Comparison of ENCODE assay signal across 9 mouse cellular contexts in genomic region chr13:23696061-23696474, GRCm38 (mm10). TPM values are rescaled to one million over a fixed set of nuclear protein-coding genes. Genes with fewer than 3 reads are reported as not detected.
DNase-seq lines count a peak whose midpoint lies in the region; ATAC-seq and TF ChIP-seq lines count a peak whose summit lies in the region.
"Had no signal": no experiment of that assay in that cellular context is flagged by ENCODE, and none has a peak within 500 bp of the region (broad histone marks: within the 10 kb centered on the region; RNA-seq: fewer than 3 reads in every experiment).

No protein-coding gene starts in this region.

- H3K4me1 ChIP-seq in intestine, embryonic 15.5 days (replicated peaks), result peaks cover 9% of the 10 kb centered on the region
- peaks cover 4% of the 10 kb centered on the region; the same call in 1 of the 2 replicates for H3K4me1 ChIP-seq in intestine, embryonic 16.5 days (ENCODE audit: control insufficient read depth, insufficient read depth, low read length)
- no peaks in the 10 kb centered on the region for H3K4me1 ChIP-seq in ES-Bruce4 (ENCODE audit: control insufficient read depth, insufficient read depth, low read length)
- H3K4me1 ChIP-seq in limb, embryonic 13.5 days, result peaks cover 21% of the 10 kb centered on the region
- H3K4me1 ChIP-seq in forebrain, embryonic 13.5 days, result peaks cover 14% of the 10 kb centered on the region

- H3K36me3 ChIP-seq in intestine, embryonic 15.5 days, result no peaks in the 10 kb centered on the region
- no peaks in the 10 kb centered on the region for H3K36me3 ChIP-seq in intestine, embryonic 16.5 days (ENCODE audit: control insufficient read depth, insufficient read depth, low read length)
- H3K36me3 ChIP-seq in ES-Bruce4 (ENCODE audit: control insufficient read depth, insufficient read depth, low read length, poor library complexity, severe bottlenecking), result no peaks in the 10 kb centered on the region
- no peaks in the 10 kb centered on the region for H3K36me3 ChIP-seq in limb, embryonic 13.5 days
- H3K36me3 ChIP-seq in forebrain, embryonic 13.5 days (ENCODE audit: poor library complexity, severe bottlenecking), result no peaks in the 10 kb centered on the region

- no peaks in the 10 kb centered on the region for H3K27me3 ChIP-seq in intestine, embryonic 15.5 days (replicated peaks)
- no peaks in the 10 kb centered on the region for H3K27me3 ChIP-seq in intestine, embryonic 16.5 days (replicated peaks; ENCODE audit: control insufficient read depth, insufficient read depth, low read length)
- H3K27me3 ChIP-seq in ES-Bruce4 (ENCODE audit: control insufficient read depth, insufficient read depth, low read length, poor library complexity, severe bottlenecking), result no peaks in the 10 kb centered on the region
- H3K27me3 ChIP-seq in limb, embryonic 13.5 days, result no peaks in the 10 kb centered on the region
- H3K27me3 ChIP-seq in forebrain, embryonic 13.5 days, result no peaks in the 10 kb centered on the region

- no peaks in the 10 kb centered on the region for H3K9me3 ChIP-seq in intestine, embryonic 15.5 days
- H3K9me3 ChIP-seq in intestine, embryonic 16.5 days (ENCODE audit: control insufficient read depth, low read length), result no peaks in the 10 kb centered on the region
- no peaks in the 10 kb centered on the region for H3K9me3 ChIP-seq in ES-Bruce4 (replicated peaks; ENCODE audit: control insufficient read depth, insufficient read depth, low read length, poor library complexity, severe bottlenecking)
- no peaks in the 10 kb centered on the region for H3K9me3 ChIP-seq in limb, embryonic 13.5 days
- H3K9me3 ChIP-seq in forebrain, embryonic 13.5 days (replicated peaks), result no peaks in the 10 kb centered on the region

- H3K27ac ChIP-seq in intestine, embryonic 15.5 days, result 0 out of 2 replicates have a peak overlapping the region, but pooled peaks have one; percentile 32
- no peak overlapping the region for H3K27ac ChIP-seq in intestine, embryonic 16.5 days (ENCODE audit: low read length)
- no peak overlapping the region for H3K27ac ChIP-seq in ES-Bruce4 (ENCODE audit: insufficient read depth, low read length)
- peak overlapping the region; percentile 40; the same call in 1 of the 2 replicates for H3K27ac ChIP-seq in limb, embryonic 13.5 days
- H3K27ac ChIP-seq in left cerebral cortex, adult 2 months, result no peak overlapping the region
- H3K27ac ChIP-seq in forebrain, embryonic 13.5 days, result no peak overlapping the region

- no peak for TF ChIP-seq EP300 in ES-Bruce4 (IDR thresholded peaks at IDR 0.05; ENCODE audit: insufficient read depth, low read depth, low read length)

- H3K4me2 ChIP-seq in intestine, embryonic 15.5 days (replicated peaks), result no peak overlapping the region
- no peak overlapping the region for H3K4me2 ChIP-seq in intestine, embryonic 16.5 days (ENCODE audit: low read depth, low read length)
- H3K4me2 ChIP-seq in limb, embryonic 13.5 days (replicated peaks), result peak overlapping the region; percentile 46
- H3K4me2 ChIP-seq in forebrain, embryonic 13.5 days, result no peak overlapping the region

- intact Hi-C loops in left cerebral cortex, adult 2 months (cut with DNase I), result loop anchor here (5.0 to 10.0 kb wide), 5 partner anchors 74 to 1941 kb away; partner anchors contain the start of genes Hist1h1b, Hist1h1e, Hist1h2ag and Hist1h2ak

- TF ChIP-seq CTCF in ES-Bruce4 (IDR thresholded peaks at IDR 0.05; ENCODE audit: low read depth, low read length), result no peak
- no peak for TF ChIP-seq CTCF in left cerebral cortex, adult 2 months (IDR thresholded peaks at IDR 0.05)

- H3K9ac ChIP-seq in intestine, embryonic 15.5 days, result no peak overlapping the region
- H3K9ac ChIP-seq in intestine, embryonic 16.5 days (ENCODE audit: low read depth, low read length), result no peak overlapping the region
- H3K9ac ChIP-seq in ES-Bruce4 (ENCODE audit: low read depth, poor library complexity, severe bottlenecking), result peak overlapping the region; percentile 28; the same call in 1 of the 2 replicates
- no peak overlapping the region for H3K9ac ChIP-seq in limb, embryonic 13.5 days
- H3K9ac ChIP-seq in forebrain, embryonic 13.5 days, result no peak overlapping the region

- peak; percentile 32 for DNase-seq in 3134 (ENCODE audit: extremely low read depth, insufficient read length, low spot score)
- DNase-seq in left cerebral cortex, adult 2 months (ENCODE audit: extremely low spot score in 1 of 2, low spot score in 2 of 2), result no peak
- no peak for DNase-seq in T-cell, adult 2 months (ENCODE audit: low spot score)

- no peak for ATAC-seq in intestine, embryonic 15.5 days
- no peak for ATAC-seq in intestine, embryonic 16.5 days
- no peak for ATAC-seq in limb, embryonic 13.5 days (ENCODE audit: low FRiP score, low read depth)
- ATAC-seq in forebrain, embryonic 13.5 days, result no peak
- ATAC-seq: hindbrain, embryonic 16.5 days had no signal

- TF ChIP-seq POLR2A in ES-Bruce4 (IDR thresholded peaks at IDR 0.05; ENCODE audit: insufficient read depth, low read length), result no peak

- 59% methylated on average over 15 of the region's 15 CpGs for WGBS in intestine, embryonic 15.5 days
- WGBS in intestine, embryonic 16.5 days, result 65% methylated on average over 15 of the region's 15 CpGs
- WGBS in limb, embryonic 13.5 days, result 54% methylated on average over 15 of the region's 15 CpGs
- 65% methylated on average over 15 of the region's 15 CpGs for WGBS in forebrain, embryonic 13.5 days

- H3K4me3 ChIP-seq in intestine, embryonic 15.5 days (replicated peaks), result no peak overlapping the region
- no peak overlapping the region for H3K4me3 ChIP-seq in intestine, embryonic 16.5 days (ENCODE audit: low read length)
- H3K4me3 ChIP-seq in ES-Bruce4 (ENCODE audit: low read depth, low read length), result no peak overlapping the region
- H3K4me3 ChIP-seq in limb, embryonic 13.5 days, result 0 out of 2 replicates have a peak overlapping the region, but pooled peaks have one; percentile 10
- H3K4me3 ChIP-seq in left cerebral cortex, adult 2 months, result no peak overlapping the region
- H3K4me3 ChIP-seq in forebrain, embryonic 13.5 days, result no peak overlapping the region

RNA-seq across cellular contexts. Expression of gene Hist1h1t, which starts 0.5 kb away (rescaled TPM):
- not detected in 2 replicates for polyA plus RNA-seq in intestine, embryonic 15.5 days (2015; fragmentation: Nextera tagmentation; extraction: Ambion mirVana)
- polyA plus RNA-seq in intestine, embryonic 16.5 days (2015; fragmentation: Nextera tagmentation; extraction: Ambion mirVana), result 0.15 and 0.20 TPM in 2 replicates
- polyA plus RNA-seq in ES-Bruce4 (2011; ENCODE audit: insufficient read depth, insufficient read length, low read depth, missing spikeins), result not detected in 2 replicates
- 0.36 and 0.43 TPM in 2 replicates for polyA plus RNA-seq in limb, embryonic 13.5 days (2015; fragmentation: Nextera tagmentation; extraction: Ambion mirVana)
- not detected for total RNA-seq in left cerebral cortex, adult 2 months (2021)
- not detected in 2 replicates for polyA plus RNA-seq in forebrain, embryonic 13.5 days (2015; fragmentation: Nextera tagmentation; extraction: Ambion mirVana)
- polyA plus RNA-seq: hindbrain, embryonic 16.5 days had no signal

RNA-seq across cellular contexts. Expression of gene Hist1h4c, which starts 2.2 kb away (rescaled TPM):
- polyA plus RNA-seq in intestine, embryonic 15.5 days (2015; fragmentation: Nextera tagmentation; extraction: Ambion mirVana), result 4.7 and 5.7 TPM in 2 replicates
- 2.9 and 3.1 TPM in 2 replicates for polyA plus RNA-seq in intestine, embryonic 16.5 days (2015; fragmentation: Nextera tagmentation; extraction: Ambion mirVana)
- polyA plus RNA-seq in ES-Bruce4 (2011; ENCODE audit: insufficient read depth, insufficient read length, low read depth, missing spikeins), result 1.3 and 2.5 TPM in 2 replicates
- polyA plus RNA-seq in limb, embryonic 13.5 days (2015; fragmentation: Nextera tagmentation; extraction: Ambion mirVana), result 9.0 and 10.3 TPM in 2 replicates
- total RNA-seq in left cerebral cortex, adult 2 months (2021), result 100 to 1,000 TPM; 103 TPM
- 6.5 and 7.9 TPM in 2 replicates for polyA plus RNA-seq in forebrain, embryonic 13.5 days (2015; fragmentation: Nextera tagmentation; extraction: Ambion mirVana)

RNA-seq across cellular contexts. Expression of gene Hist1h2bc, which starts 12.1 kb away (rescaled TPM):
- polyA plus RNA-seq in intestine, embryonic 15.5 days (2015; fragmentation: Nextera tagmentation; extraction: Ambion mirVana), result 79.3 and 89.9 TPM in 2 replicates
- 101 and 110 TPM in 2 replicates for polyA plus RNA-seq in intestine, embryonic 16.5 days (2015; fragmentation: Nextera tagmentation; extraction: Ambion mirVana)
- polyA plus RNA-seq in ES-Bruce4 (2011; ENCODE audit: insufficient read depth, insufficient read length, low read depth, missing spikeins), result 9.1 and 10.6 TPM in 2 replicates
- 35.3 and 35.7 TPM in 2 replicates for polyA plus RNA-seq in limb, embryonic 13.5 days (2015; fragmentation: Nextera tagmentation; extraction: Ambion mirVana)
- total RNA-seq in left cerebral cortex, adult 2 months (2021), result 10 to 100 TPM; 27.0 to 29.1 TPM
- polyA plus RNA-seq in forebrain, embryonic 13.5 days (2015; fragmentation: Nextera tagmentation; extraction: Ambion mirVana), result 34.1 and 41.4 TPM in 2 replicates

RNA-seq across cellular contexts. Expression of gene Hist1h2ac, which starts 12.3 kb away (rescaled TPM):
- polyA plus RNA-seq in intestine, embryonic 15.5 days (2015; fragmentation: Nextera tagmentation; extraction: Ambion mirVana), result 1.3 and 1.5 TPM in 2 replicates
- 0.94 and 1.0 TPM in 2 replicates for polyA plus RNA-seq in intestine, embryonic 16.5 days (2015; fragmentation: Nextera tagmentation; extraction: Ambion mirVana)
- 0.37 and 0.91 TPM in 2 replicates for polyA plus RNA-seq in ES-Bruce4 (2011; ENCODE audit: insufficient read depth, insufficient read length, low read depth, missing spikeins)
- 1.00 and 1.3 TPM in 2 replicates for polyA plus RNA-seq in limb, embryonic 13.5 days (2015; fragmentation: Nextera tagmentation; extraction: Ambion mirVana)
- 1 to 10 TPM; 2.1 to 2.7 TPM for total RNA-seq in left cerebral cortex, adult 2 months (2021)
- polyA plus RNA-seq in forebrain, embryonic 13.5 days (2015; fragmentation: Nextera tagmentation; extraction: Ambion mirVana), result 1.0 and 1.3 TPM in 2 replicates

RNA-seq across cellular contexts. Expression of gene Hfe, which starts 14.6 kb away (rescaled TPM):
- 6.4 and 7.9 TPM in 2 replicates for polyA plus RNA-seq in intestine, embryonic 15.5 days (2015; fragmentation: Nextera tagmentation; extraction: Ambion mirVana)
- 8.5 and 9.7 TPM in 2 replicates for polyA plus RNA-seq in intestine, embryonic 16.5 days (2015; fragmentation: Nextera tagmentation; extraction: Ambion mirVana)
- polyA plus RNA-seq in ES-Bruce4 (2011; ENCODE audit: insufficient read depth, insufficient read length, low read depth, missing spikeins), result not detected in 2 replicates
- 5.2 and 5.5 TPM in 2 replicates for polyA plus RNA-seq in limb, embryonic 13.5 days (2015; fragmentation: Nextera tagmentation; extraction: Ambion mirVana)
- 1 to 10 TPM; 2.4 to 3.1 TPM for total RNA-seq in left cerebral cortex, adult 2 months (2021)
- 2.2 and 2.8 TPM in 2 replicates for polyA plus RNA-seq in forebrain, embryonic 13.5 days (2015; fragmentation: Nextera tagmentation; extraction: Ambion mirVana)

Comparison
In these comparisons a context has a peak if more than half of its experiments do, and no peak if none do; other contexts are left out.
1. H3K27ac ChIP-seq: peak in intestine, embryonic 15.5 days (single experiment) and limb, embryonic 13.5 days (single experiment); none in intestine, embryonic 16.5 days (single experiment), ES-Bruce4 (single experiment), left cerebral cortex, adult 2 months (single experiment) and forebrain, embryonic 13.5 days (single experiment).